ENCODE assay signal across 14 mouse cellular contexts in the genomic region with DNA sequence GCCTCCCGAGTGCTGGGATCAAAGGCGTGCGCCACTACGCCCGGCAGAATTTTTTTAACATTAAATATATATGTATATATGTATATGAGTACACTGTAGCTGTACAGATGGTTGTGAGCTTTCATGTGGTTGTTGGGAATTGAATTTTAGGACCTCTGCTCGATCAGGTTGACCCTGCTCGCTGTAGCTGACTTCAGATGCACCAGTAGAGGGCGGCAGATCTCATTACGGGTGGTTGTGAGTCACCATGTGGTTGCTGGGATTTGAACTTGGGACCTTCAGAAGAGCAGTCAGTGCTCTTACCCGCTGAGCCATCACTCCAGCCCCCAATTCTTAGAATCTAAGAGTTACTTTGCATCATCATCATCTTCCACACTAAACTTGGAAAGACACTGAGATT. TPM values are rescaled to one million over a fixed set of nuclear protein-coding genes. Genes with fewer than 3 reads are reported as not detected.
"Had no signal": no experiment of that assay in that cellular context is flagged by ENCODE, and none has a peak within 500 bp of the region (broad histone marks: within the 10 kb centered on the region; RNA-seq: fewer than 3 reads in every experiment).

No protein-coding gene starts in this region.

RNA-seq across cellular contexts. Expression of a gene that starts 18.0 kb away (rescaled TPM):
- total RNA-seq: layer of hippocampus, postnatal 14 days; left cerebral cortex, postnatal 25 days; megakaryocyte, adult 5-6 weeks; monocyte, adult 5-6 weeks; neutrophil, adult 5-6 weeks had no signal
- polyA plus RNA-seq: kidney, adult 2 months; kidney, embryonic 14.5 days; limb, embryonic 10.5 days; liver, embryonic 13.5 days; macrophage; myocyte; neural tube, embryonic 13.5 days; testis, adult 2 months; urinary bladder, adult 2 months had no signal
